In the genomic region with DNA sequence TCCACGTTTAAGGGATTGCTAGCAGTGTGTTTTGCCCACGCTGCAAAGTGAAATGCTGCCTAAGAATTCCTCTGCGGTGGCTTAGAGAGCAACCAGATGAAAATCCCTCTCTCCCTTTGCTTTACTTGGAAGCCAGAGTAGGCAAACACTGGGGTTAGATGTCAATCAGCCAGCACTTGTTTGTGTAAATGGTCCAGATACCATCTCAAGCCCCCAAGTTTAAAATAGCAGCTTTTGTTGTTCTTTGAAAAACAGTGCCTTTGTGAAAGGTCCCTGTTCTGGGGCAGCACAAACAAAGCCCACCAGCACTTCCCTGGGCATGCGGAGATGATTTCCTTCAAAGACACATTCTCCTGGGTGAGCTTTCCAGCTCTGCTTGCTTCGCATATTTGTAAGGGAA, we compare ENCODE assay signal across 10 mouse cellular contexts. TPM values are rescaled to one million over a fixed set of nuclear protein-coding genes. Genes with fewer than 3 reads are reported as not detected.
DNase-seq lines count a peak whose midpoint lies in the region; ATAC-seq and TF ChIP-seq lines count a peak whose summit lies in the region.
"Had no signal": no experiment of that assay in that cellular context is flagged by ENCODE, and none has a peak within 500 bp of the region (broad histone marks: within the 10 kb centered on the region; RNA-seq: fewer than 3 reads in every experiment).

No protein-coding gene starts in this region.

- no peaks in the 10 kb centered on the region for H3K9me3 ChIP-seq in lung, embryonic 16.5 days (ENCODE audit: control insufficient read depth, low read length)
- no peaks in the 10 kb centered on the region for H3K9me3 ChIP-seq in heart, embryonic 16.5 days (replicated peaks; ENCODE audit: control insufficient read depth, low read length)
- H3K9me3 ChIP-seq in liver, embryonic 14.5 days (ENCODE audit: control insufficient read depth, low read length), result no peaks in the 10 kb centered on the region
- no peaks in the 10 kb centered on the region for H3K9me3 ChIP-seq in stomach, postnatal 0 days (ENCODE audit: control insufficient read depth, low read length)
- H3K9me3 ChIP-seq: G1E had no signal

- TF ChIP-seq CTCF in liver, embryonic 14.5 days (IDR thresholded peaks at IDR 0.05; ENCODE audit: low read depth), result no peak
- no peak for TF ChIP-seq CTCF in stomach, postnatal 0 days (IDR thresholded peaks at IDR 0.05; ENCODE audit: low read depth)

- no peak for ATAC-seq in lung, embryonic 16.5 days (ENCODE audit: low read depth)
- ATAC-seq in heart, embryonic 16.5 days (replicated peaks; ENCODE audit: extremely low read depth, insufficient read depth, low FRiP score), result no peak
- no peak for ATAC-seq in liver, embryonic 14.5 days (ENCODE audit: insufficient read depth)
- ATAC-seq in stomach, postnatal 0 days (ENCODE audit: low FRiP score, low TSS enrichment), result no peak

- no peaks in the 10 kb centered on the region for H3K27me3 ChIP-seq in lung, embryonic 16.5 days (ENCODE audit: control insufficient read depth, insufficient read depth, low read depth, low read length)
- no peaks in the 10 kb centered on the region for H3K27me3 ChIP-seq in heart, embryonic 16.5 days (ENCODE audit: control insufficient read depth, insufficient read depth, low read length)
- no peaks in the 10 kb centered on the region for H3K27me3 ChIP-seq in liver, embryonic 14.5 days (ENCODE audit: control insufficient read depth, insufficient read depth, low read length)
- no peaks in the 10 kb centered on the region for H3K27me3 ChIP-seq in stomach, postnatal 0 days (ENCODE audit: control insufficient read depth, insufficient read depth, low read length)

- no peak for DNase-seq in lung, postnatal 25 days (ENCODE audit: low spot score)
- no peak for DNase-seq in liver, embryonic 14.5 days (ENCODE audit: low read depth in 3 of 3, low spot score in 3 of 3)
- DNase-seq in stomach, postnatal 0 days (ENCODE audit: low spot score), result no peak
- DNase-seq in right cerebral cortex, postnatal 25 days, result no peak
- DNase-seq in cerebellum, adult 11 months, result no peak
- no peak for DNase-seq in kidney, postnatal 10 days
- DNase-seq: thymus, adult 18-20 months had no signal

- H3K9ac ChIP-seq in lung, embryonic 16.5 days (ENCODE audit: low read length), result peak overlapping the region; percentile 59
- peak overlapping the region; percentile 76 for H3K9ac ChIP-seq in heart, embryonic 16.5 days (ENCODE audit: low read length)
- H3K9ac ChIP-seq in liver, embryonic 14.5 days (replicated peaks), result no peak overlapping the region
- H3K9ac ChIP-seq in stomach, postnatal 0 days (ENCODE audit: low read length), result no peak overlapping the region

- no peaks in the 10 kb centered on the region for H3K36me3 ChIP-seq in lung, embryonic 16.5 days (ENCODE audit: control insufficient read depth, insufficient read depth, low read length)
- no peaks in the 10 kb centered on the region for H3K36me3 ChIP-seq in heart, embryonic 16.5 days (ENCODE audit: control insufficient read depth, insufficient read depth)
- H3K36me3 ChIP-seq in liver, embryonic 14.5 days (replicated peaks; ENCODE audit: control insufficient read depth, insufficient read depth, low read depth), result no peaks in the 10 kb centered on the region
- no peaks in the 10 kb centered on the region for H3K36me3 ChIP-seq in stomach, postnatal 0 days (ENCODE audit: control insufficient read depth, insufficient read depth, low read length)
- H3K36me3 ChIP-seq: G1E had no signal

- peak overlapping the region; percentile 90; the same call in 1 of the 2 replicates for H3K27ac ChIP-seq in lung, embryonic 16.5 days (ENCODE audit: low read length)
- H3K27ac ChIP-seq in heart, embryonic 16.5 days (ENCODE audit: low read length), result no peak overlapping the region
- H3K27ac ChIP-seq in liver, embryonic 14.5 days, result no peak overlapping the region
- H3K27ac ChIP-seq in stomach, postnatal 0 days (replicated peaks), result 0 out of 2 replicates have a peak overlapping the region, but pooled peaks have one; percentile 8

- peaks cover 10% of the 10 kb centered on the region for H3K4me1 ChIP-seq in lung, embryonic 16.5 days (replicated peaks; ENCODE audit: control insufficient read depth, insufficient read depth, low read length)
- peaks cover 14% of the 10 kb centered on the region for H3K4me1 ChIP-seq in heart, embryonic 16.5 days (ENCODE audit: control insufficient read depth, insufficient read depth, low read length)
- H3K4me1 ChIP-seq in liver, embryonic 14.5 days (replicated peaks; ENCODE audit: control insufficient read depth in 2 of 2, insufficient read depth in 2 of 2, low read length in 1 of 2), result no peaks in the 10 kb centered on the region; a peak in 1 of 4 replicates
- H3K4me1 ChIP-seq in stomach, postnatal 0 days (replicated peaks; ENCODE audit: control insufficient read depth, insufficient read depth), result no peaks in the 10 kb centered on the region

- no peak for TF ChIP-seq EP300 in liver, embryonic 14.5 days (IDR thresholded peaks at IDR 0.05; ENCODE audit: low read depth)
- no peak for TF ChIP-seq EP300 in stomach, postnatal 0 days (optimal IDR thresholded peaks at IDR 0.05)

- peak overlapping the region; percentile 63 for H3K4me2 ChIP-seq in lung, embryonic 16.5 days (ENCODE audit: low read depth, low read length)
- H3K4me2 ChIP-seq in heart, embryonic 16.5 days (ENCODE audit: low read depth, low read length), result peak overlapping the region; percentile 91
- H3K4me2 ChIP-seq in liver, embryonic 14.5 days (ENCODE audit: low read depth), result peak overlapping the region; percentile 44
- peak overlapping the region; percentile 68 for H3K4me2 ChIP-seq in stomach, postnatal 0 days (replicated peaks; ENCODE audit: low read depth)

- WGBS in lung, embryonic 16.5 days, result 11% methylated on average over 5 of the region's 5 CpGs
- 22% methylated on average over 5 of the region's 5 CpGs for WGBS in heart, embryonic 16.5 days
- 27% methylated on average over 5 of the region's 5 CpGs for WGBS in liver, embryonic 14.5 days (ENCODE audit: insufficient replicate concordance)
- 17% methylated on average over 5 of the region's 5 CpGs for WGBS in stomach, postnatal 0 days

- peak overlapping the region; percentile 45 for H3K4me3 ChIP-seq in lung, embryonic 16.5 days (ENCODE audit: low read length)
- peak overlapping the region; percentile 64 for H3K4me3 ChIP-seq in heart, embryonic 16.5 days (ENCODE audit: low read length)
- no peak overlapping the region for H3K4me3 ChIP-seq in liver, embryonic 14.5 days (ENCODE audit: insufficient read depth in 1 of 2, low read depth in 2 of 2, low read length in 2 of 2)
- peak overlapping the region; percentile 40 for H3K4me3 ChIP-seq in stomach, postnatal 0 days (ENCODE audit: low read depth, low read length)

RNA-seq across cellular contexts. Expression of gene Adamts12, which starts 1.7 kb away (rescaled TPM):
- 4.6 and 5.4 TPM in 2 replicates for polyA plus RNA-seq in lung, embryonic 16.5 days (2015; fragmentation: Nextera tagmentation; extraction: Ambion mirVana)
- 1.9 and 2.0 TPM in 2 replicates for polyA plus RNA-seq in heart, embryonic 16.5 days (2015; fragmentation: Nextera tagmentation; extraction: Ambion mirVana)
- polyA plus RNA-seq in liver, embryonic 14.5 days (2012; rRNA removed), result 0.28 and 0.47 TPM in 2 replicates
- polyA plus RNA-seq in liver, embryonic 14.5 days (2014; fragmentation: Nextera tagmentation; extraction: Ambion mirVana), result 0.23 and 0.54 TPM in 2 replicates
- 0.62 and 1.0 TPM in 2 replicates for polyA plus RNA-seq in stomach, postnatal 0 days (2015; fragmentation: Nextera tagmentation; extraction: Ambion mirVana)
- polyA plus RNA-seq: G1E had no signal

RNA-seq across cellular contexts. Expression of gene Rxfp3, which starts 28.5 kb away (rescaled TPM):
- 0.04 and 0.13 TPM in 2 replicates for polyA plus RNA-seq in lung, embryonic 16.5 days (2015; fragmentation: Nextera tagmentation; extraction: Ambion mirVana)
- polyA plus RNA-seq in heart, embryonic 16.5 days (2015; fragmentation: Nextera tagmentation; extraction: Ambion mirVana), result 0.05 TPM in 2 replicates
- polyA plus RNA-seq in liver, embryonic 14.5 days (2012; rRNA removed), result not detected in 2 replicates
- not detected in 2 replicates for polyA plus RNA-seq in liver, embryonic 14.5 days (2014; fragmentation: Nextera tagmentation; extraction: Ambion mirVana)
- polyA plus RNA-seq in stomach, postnatal 0 days (2015; fragmentation: Nextera tagmentation; extraction: Ambion mirVana), result 0.02 and 0.04 TPM in 2 replicates
- polyA plus RNA-seq: G1E had no signal

Comparison
In these comparisons a context has a peak if more than half of its experiments do, and no peak if none do; other contexts are left out.
1. H3K27ac ChIP-seq: peak in lung, embryonic 16.5 days (single experiment) and stomach, postnatal 0 days (single experiment); none in heart, embryonic 16.5 days (single experiment) and liver, embryonic 14.5 days (single experiment).
2. H3K4me3 ChIP-seq: peak in lung, embryonic 16.5 days (single experiment), heart, embryonic 16.5 days (single experiment) and stomach, postnatal 0 days (single experiment); none in liver, embryonic 14.5 days (0 of 2).
3. H3K9ac ChIP-seq: peak in lung, embryonic 16.5 days (single experiment) and heart, embryonic 16.5 days (single experiment); none in liver, embryonic 14.5 days (single experiment) and stomach, postnatal 0 days (single experiment).
4. Peak in every context shown above with its lines, with median percentiles within 50 percentile points of each other: H3K4me2 ChIP-seq.